ENCODE assay signal across 22 mouse cellular contexts in the genomic region with DNA sequence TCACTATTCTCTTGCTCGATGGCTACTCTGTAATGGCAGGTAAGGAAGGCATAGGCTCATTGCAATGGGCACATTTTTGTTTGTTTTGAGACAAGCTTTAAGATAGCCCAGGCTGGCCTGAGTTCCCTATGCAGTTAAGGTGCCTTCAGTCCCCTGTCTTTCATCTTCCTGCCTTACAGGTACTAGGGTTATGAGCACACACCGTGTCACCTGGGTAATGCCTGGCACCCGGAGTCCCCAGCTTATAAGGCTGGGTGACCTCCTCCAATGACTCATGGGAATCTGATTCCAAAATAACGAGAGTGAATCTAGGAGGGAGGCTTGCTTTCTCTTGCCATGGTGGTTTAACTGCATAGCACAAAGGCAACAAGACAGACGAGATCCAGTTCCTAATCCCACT.
"Had no signal": no experiment of that assay in that cellular context is flagged by ENCODE, and none has a peak within 500 bp of the region (broad histone marks: within the 10 kb centered on the region; RNA-seq: fewer than 3 reads in every experiment).

No protein-coding gene starts in this region.

- ATAC-seq: forebrain, postnatal 0 days; hindbrain, postnatal 0 days; intestine, embryonic 16.5 days; liver, embryonic 12.5 days had no signal

- H3K27ac ChIP-seq: heart, embryonic 10.5 days; heart, embryonic 13.5 days; heart, embryonic 15.5 days; hindbrain, embryonic 13.5 days; hindbrain, embryonic 15.5 days; hindbrain, postnatal 0 days; kidney, postnatal 0 days; limb, embryonic 13.5 days; limb, embryonic 15.5 days; liver, embryonic 12.5 days had no signal

- H3K36me3 ChIP-seq: heart, embryonic 10.5 days; heart, embryonic 15.5 days; hindbrain, embryonic 13.5 days; hindbrain, embryonic 15.5 days; limb, embryonic 13.5 days; limb, embryonic 15.5 days; liver, embryonic 12.5 days had no signal

- H3K9ac ChIP-seq: forebrain, postnatal 0 days; heart, embryonic 13.5 days; heart, embryonic 15.5 days; hindbrain, embryonic 13.5 days; hindbrain, embryonic 15.5 days; limb, embryonic 13.5 days; limb, embryonic 15.5 days; liver, embryonic 12.5 days had no signal

- H3K4me3 ChIP-seq: heart, embryonic 10.5 days; heart, embryonic 13.5 days; heart, embryonic 15.5 days; hindbrain, embryonic 13.5 days; hindbrain, embryonic 15.5 days; limb, embryonic 13.5 days; limb, embryonic 15.5 days; liver, embryonic 12.5 days had no signal

- H3K4me1 ChIP-seq: heart, embryonic 10.5 days; heart, embryonic 13.5 days; heart, embryonic 15.5 days; hindbrain, embryonic 15.5 days; limb, embryonic 13.5 days; limb, embryonic 15.5 days; liver, embryonic 12.5 days had no signal

- H3K27me3 ChIP-seq: heart, embryonic 13.5 days; heart, embryonic 15.5 days; hindbrain, embryonic 13.5 days; hindbrain, embryonic 15.5 days; limb, embryonic 13.5 days; limb, embryonic 15.5 days; liver, embryonic 12.5 days had no signal

- H3K4me2 ChIP-seq: heart, embryonic 13.5 days; heart, embryonic 15.5 days; hindbrain, embryonic 13.5 days; hindbrain, embryonic 15.5 days; limb, embryonic 13.5 days; limb, embryonic 15.5 days; liver, embryonic 12.5 days had no signal

- DNase-seq: forebrain, postnatal 0 days; gastrocnemius, postnatal 14 days; gastrocnemius, postnatal 36 days; heart, adult 18-20 months; heart, postnatal 14 days; heart, postnatal 36 days; kidney, adult 11 months; kidney, postnatal 14 days; layer of hippocampus, adult 9-11 months; layer of hippocampus, postnatal 36 days; left cerebral cortex, postnatal 4 days had no signal

- H3K9me3 ChIP-seq: heart, embryonic 10.5 days; heart, embryonic 13.5 days; heart, embryonic 15.5 days; hindbrain, embryonic 13.5 days; hindbrain, embryonic 15.5 days; limb, embryonic 13.5 days; limb, embryonic 15.5 days; liver, embryonic 12.5 days had no signal
